In genomic region chr9:21411669-21412550, GRCm38 (mm10) we compare ENCODE assay signal across 8 mouse cellular contexts. TPM values are rescaled to one million over a fixed set of nuclear protein-coding genes. Genes with fewer than 3 reads are reported as not detected.
DNase-seq lines count a peak whose midpoint lies in the region; ATAC-seq lines count a peak whose summit lies in the region.

TSS of gene Qtrt1 (plus strand) at chr9:21411837.

- peak within 1 kb of the TSS; percentile 75 for H3K27ac ChIP-seq in hindbrain, embryonic 12.5 days

- WGBS in hindbrain, embryonic 12.5 days, result 2% methylated on average over 53 of the region's 53 CpGs

- peak within 1 kb of the TSS; percentile 77 for H3K9ac ChIP-seq in hindbrain, embryonic 12.5 days

- peak within 1 kb of the TSS; percentile 86 for H3K4me3 ChIP-seq in hindbrain, embryonic 12.5 days

- H3K4me2 ChIP-seq in hindbrain, embryonic 12.5 days (replicated peaks), result peak within 1 kb of the TSS; percentile 90

- no peaks in the 10 kb centered on the region for H3K27me3 ChIP-seq in hindbrain, embryonic 12.5 days

- H3K9me3 ChIP-seq in hindbrain, embryonic 12.5 days (replicated peaks), result no peaks in the 10 kb centered on the region

- ATAC-seq in hindbrain, embryonic 12.5 days (ENCODE audit: low FRiP score), result peak; percentile 96

- H3K36me3 ChIP-seq in hindbrain, embryonic 12.5 days, result peaks cover 29% of the 10 kb centered on the region

- H3K4me1 ChIP-seq in hindbrain, embryonic 12.5 days, result peaks cover 18% of the 10 kb centered on the region

- peak; percentile 88 for DNase-seq in Muller cell, postnatal 12 days (ENCODE audit: inconsistent ontology term)
- DNase-seq in cerebellum, adult 9-11 months, result peak; percentile 89
- DNase-seq in frontal cortex, postnatal 10 days (ENCODE audit: low spot score in 2 of 2), result peak; percentile 87 to 89
- DNase-seq in layer of hippocampus, postnatal 14 days (ENCODE audit: low spot score in 2 of 2), result peak; percentile 81 to 90
- DNase-seq in lung, postnatal 14 days, result peak; percentile 81
- peak; percentile 72 for DNase-seq in retina, adult 2 months (ENCODE audit: low read depth, low spot score)
- peak; percentile 69 to 84 for DNase-seq in thymus, postnatal 36 days

RNA-seq across cellular contexts. Expression of gene Qtrt1, which starts in this region (rescaled TPM):
- 42.1 and 47.8 TPM in 2 replicates for polyA plus RNA-seq in hindbrain, embryonic 12.5 days (2016; fragmentation: Nextera tagmentation; extraction: Ambion mirVana)
- total RNA-seq in layer of hippocampus, postnatal 14 days (2021), result 10 to 100 TPM; 32.0 to 33.9 TPM

Comparison
In these comparisons a context has a peak if more than half of its experiments do, and no peak if none do; other contexts are left out.
1. Peak in every context shown above with its lines: DNase-seq, ATAC-seq, H3K4me3 ChIP-seq and H3K27ac ChIP-seq.